Mouse (Mus musculus): ENCODE data around the gene Reck. TPM values are rescaled to one million over a fixed set of nuclear protein-coding genes. Genes with fewer than 3 reads are reported as not detected.

The Reck gene
- total RNA-seq, 2 experiments from 2014 or later, result 5.9 to 6.5 TPM

DNA sequence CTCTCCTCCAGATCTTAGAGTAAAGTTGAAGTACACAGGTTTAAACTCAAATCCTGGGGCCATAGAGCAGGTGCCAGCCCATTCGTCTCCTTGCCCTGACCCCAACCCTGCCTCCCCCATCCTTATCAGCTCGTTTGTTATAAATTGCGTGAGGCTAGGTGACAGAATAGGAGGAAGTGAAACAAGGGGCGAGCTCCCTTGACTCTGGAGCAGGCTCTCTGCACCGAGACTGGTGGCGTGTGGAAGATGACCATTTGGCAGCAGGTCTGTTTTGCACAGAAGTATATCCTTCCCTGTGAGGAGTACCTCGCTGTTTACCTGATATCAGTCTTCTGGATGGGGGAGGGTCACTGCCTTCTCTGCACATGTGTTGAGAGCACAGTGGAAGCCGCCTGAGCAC, 23.9 kb downstream of the Reck start:
- no peak for DNase-seq (ENCODE audit: low spot score in 2 of 2)

DNA sequence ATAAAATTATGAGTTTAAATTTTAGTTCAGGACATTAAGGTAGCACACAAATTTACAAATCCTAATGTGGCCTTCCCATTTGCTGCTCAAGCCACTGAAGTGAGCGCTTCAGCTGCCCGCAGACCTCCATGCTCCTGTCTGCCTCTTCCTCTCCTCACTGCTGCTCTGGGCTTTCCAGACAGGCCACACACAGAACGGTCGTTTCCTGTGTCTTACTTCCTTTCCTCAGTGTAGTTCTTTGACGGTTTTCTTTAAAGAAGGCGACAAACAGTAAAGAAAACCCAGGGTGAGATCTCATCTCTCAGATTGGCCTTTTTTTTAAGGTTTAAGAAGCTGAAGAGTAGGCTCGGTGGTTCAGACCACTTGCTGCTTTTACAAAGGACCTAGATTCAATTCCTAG, 28.4 kb downstream of the Reck start:
- DNase-seq (ENCODE audit: low spot score in 2 of 2), result no peak

DNA sequence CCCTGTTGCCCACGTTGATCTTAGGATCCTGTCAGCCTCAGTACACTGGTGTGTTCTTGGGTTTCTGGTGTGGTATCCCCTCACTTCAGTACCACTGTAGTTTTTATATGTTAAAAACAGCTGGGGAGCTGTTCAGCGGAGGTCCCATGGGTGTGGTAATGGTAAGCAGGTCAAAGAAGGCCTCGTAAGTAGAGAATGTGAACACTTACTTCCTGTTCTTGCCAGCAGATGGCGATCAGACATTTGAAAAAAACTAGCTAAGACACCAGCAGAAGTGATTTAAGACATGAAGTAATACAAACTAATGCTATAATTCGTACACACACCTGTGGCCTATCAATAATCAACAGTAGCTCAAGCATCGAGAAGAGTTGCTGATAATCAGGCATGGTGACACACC, 31.1 kb downstream of the Reck start:
- peak; percentile 35 to 62 for DNase-seq (ENCODE audit: low spot score in 2 of 2)

DNA sequence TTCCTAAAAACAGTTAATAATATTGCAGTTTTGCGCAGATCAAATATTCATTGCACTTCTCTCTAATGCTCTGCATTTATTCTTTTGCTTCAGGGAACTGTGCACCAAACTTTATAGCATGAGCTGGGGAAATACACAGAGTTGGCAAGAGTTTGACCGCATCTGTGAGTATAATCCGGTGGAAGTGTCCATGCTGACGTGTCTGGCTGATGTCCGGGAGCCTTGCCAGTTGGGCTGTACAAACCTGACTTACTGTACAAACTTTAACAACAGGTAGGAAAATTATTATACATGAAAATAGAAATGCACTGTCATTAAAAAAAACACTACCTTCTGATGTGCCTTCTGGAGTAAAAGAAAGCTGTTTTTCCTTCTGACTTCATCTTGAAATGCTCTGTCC, 42.9 kb downstream of the Reck start:
- DNase-seq (ENCODE audit: low spot score in 2 of 2), result no peak

DNA sequence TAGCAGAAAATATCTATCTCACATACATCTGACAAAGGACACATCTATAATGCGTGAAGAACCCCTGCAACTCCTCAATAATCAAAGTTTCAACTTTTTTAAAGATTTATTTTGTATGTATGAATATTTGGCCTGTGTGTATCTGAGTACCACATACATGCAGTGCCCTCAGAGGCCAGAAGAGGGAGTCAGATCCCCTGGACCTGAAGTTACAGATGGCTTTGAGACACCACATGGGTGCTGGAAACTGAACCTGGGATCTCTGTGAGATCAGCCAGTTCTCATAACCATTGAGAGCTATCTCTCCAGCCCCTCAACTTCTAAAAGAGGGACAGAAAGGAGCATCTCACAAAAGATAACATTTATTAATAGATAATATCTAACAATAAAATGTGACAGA, 45.3 kb downstream of the Reck start:
- DNase-seq (ENCODE audit: low spot score in 2 of 2), result no peak

DNA sequence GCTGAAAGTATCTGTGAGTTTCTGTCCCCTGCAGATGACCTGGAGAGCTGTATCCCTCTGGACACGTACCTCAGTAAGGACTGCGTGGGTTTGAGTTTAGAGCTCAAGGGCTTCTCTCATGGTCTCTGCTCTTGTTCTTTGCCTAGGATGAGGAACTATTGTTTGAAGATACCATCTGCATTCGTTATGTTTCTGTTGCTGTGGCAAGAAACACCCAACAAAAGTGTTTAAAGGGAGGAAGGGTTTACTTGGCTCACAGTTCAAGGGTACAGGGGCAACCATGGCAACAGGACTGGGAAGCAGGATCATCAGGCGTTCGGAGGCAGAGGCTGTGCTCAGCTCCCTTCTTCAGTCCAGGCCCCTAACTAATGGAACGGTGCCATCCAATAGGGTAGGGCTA, 49.8 kb downstream of the Reck start:
- DNase-seq (ENCODE audit: low spot score in 2 of 2), result no peak

DNA sequence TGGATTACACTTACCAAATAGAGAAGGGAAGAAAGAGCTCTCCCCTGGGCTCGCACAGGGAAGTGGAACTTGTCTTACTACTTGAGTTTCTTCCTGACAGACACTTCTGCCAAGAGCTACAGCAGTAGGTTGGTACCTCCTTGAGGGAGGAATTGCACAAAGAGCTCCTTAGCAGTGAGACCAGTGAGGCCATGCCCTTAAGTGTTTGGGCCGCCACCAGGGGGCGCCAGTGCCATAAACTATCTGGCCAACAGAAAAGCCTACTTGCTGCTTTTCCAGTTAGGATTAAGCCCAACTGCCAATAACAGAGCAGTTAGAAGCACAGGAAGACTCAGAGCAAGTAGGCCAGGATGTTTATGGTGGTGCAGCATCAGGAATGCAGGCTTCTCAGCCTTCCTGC, 50.4 kb downstream of the Reck start:
- DNase-seq (ENCODE audit: low spot score in 2 of 2), result peak; percentile 65 to 78

DNA sequence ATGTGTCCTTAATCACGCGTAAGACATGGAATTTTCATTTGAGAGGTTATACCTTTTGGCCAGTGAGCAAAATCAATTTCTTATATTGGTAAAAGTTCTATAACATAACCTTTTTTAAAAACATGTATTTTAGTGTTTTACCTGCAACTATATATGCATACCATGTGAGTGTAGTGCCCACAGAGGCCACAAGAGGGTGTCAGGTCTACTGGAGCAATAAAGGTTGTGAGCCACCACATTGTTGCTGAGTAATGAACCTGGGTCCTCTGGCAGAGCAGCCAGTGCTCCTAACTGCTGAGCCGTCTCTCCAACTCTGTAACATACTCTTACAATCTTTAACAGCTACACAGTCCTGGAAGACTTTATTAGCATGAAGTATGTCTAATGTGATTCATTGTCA, 52.5 kb downstream of the Reck start:
- DNase-seq (ENCODE audit: low spot score in 2 of 2), result no peak

DNA sequence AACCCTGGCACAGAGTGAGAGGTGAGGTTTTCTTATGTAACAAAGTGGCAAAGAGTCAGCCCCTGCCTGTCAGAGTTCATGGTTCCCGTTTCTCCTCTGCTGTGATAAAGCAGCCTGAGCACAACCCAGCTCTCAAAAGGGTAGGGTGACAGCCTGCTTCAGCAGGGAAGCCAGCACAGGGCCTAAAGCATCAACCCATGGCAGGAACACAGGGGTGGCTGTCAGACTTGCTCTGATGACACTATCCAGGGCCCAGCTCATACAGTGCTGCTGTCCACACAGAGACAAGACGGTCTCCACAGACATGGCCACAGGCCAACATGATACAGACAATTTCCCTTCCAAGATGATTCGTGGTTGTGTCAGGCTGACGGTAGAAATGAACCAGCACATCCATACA, 56.5 kb downstream of the Reck start:
- no peak for DNase-seq (ENCODE audit: low spot score in 2 of 2)

DNA sequence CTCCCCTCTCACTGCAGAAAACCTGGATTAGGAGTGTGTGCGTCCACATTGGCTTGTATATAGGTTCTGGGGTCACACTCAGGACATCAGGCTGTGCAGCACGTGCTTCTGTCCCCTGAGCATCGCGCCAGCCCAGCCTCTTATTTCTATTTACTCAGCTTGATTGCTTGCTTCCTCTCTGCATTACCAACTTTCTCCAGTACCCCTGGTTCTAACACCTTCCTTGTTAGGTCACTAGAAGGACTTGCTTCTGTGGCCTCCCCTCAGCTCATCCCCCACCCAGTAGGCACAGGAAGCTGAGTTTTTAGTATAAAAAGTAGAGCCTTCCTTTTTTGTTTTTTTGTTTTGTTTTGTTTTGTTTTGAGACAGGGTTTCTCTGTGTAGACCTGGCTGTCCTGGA, 60.9 kb downstream of the Reck start:
- DNase-seq (ENCODE audit: low spot score in 2 of 2), result no peak

DNA sequence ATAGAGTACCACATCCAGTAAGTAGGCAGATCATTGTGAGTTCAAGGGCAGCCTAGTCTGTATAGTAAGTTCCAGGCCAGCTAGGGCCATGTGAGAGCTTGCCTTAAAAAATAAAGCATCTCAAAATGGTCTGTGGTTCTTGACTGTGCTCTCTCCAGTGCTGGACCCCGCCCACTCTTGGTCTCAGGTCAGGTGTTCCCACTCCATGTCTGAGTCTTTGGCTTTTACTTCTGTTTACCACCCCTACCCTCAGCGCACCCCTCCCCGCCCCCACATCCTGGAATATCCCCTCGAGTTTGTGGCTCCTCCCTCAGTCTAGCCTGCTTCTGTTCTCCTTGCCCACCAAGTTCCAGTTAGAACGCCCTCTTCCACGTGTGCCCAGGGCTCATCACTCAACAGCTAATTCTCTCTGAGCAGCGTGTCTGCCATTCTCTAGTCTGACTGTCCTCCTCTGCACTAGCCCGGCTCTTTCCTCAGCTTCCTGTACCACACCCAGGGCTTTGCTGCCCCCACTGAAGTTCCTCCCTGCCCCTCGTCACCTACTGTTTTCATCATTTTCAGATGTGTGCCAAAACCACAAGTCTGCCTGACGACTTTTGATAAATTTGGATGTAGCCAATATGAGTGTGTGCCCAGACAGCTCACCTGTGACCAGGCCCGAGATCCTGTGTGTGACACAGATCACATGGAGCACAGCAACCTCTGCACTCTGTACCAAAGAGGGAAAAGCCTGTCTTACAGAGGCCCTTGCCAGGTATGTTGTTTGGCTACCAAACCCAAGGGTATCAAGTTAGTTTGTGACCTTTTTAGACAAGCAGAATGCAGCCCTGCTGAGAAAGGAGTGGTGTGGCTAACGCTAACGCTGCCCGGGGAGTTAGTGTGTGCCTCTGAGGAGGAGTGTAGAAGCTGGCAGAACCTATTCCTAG, 61.7 kb downstream of the Reck start:
- DNase-seq (ENCODE audit: low spot score in 2 of 2), result no peak

DNA sequence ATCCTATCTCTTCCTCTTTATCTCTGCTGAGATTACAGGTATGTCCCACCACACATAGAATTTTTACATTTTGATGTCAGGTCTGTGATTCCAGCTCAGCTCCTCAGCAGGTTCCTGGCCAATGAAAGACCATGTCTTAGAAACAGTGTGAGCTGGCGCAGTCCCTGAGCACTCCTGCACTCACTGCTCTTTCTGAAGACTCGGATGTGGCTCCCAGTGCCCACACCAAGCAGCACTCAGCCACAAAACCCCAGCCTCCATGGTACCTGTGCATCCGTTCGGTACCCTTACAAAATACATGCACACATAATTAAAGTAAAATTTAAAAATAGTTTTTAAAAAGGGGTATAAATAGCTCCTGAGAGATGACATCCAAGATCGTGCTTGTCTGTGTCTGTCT, 66.0 kb downstream of the Reck start:
- DNase-seq (ENCODE audit: low spot score in 2 of 2), result no peak

DNA sequence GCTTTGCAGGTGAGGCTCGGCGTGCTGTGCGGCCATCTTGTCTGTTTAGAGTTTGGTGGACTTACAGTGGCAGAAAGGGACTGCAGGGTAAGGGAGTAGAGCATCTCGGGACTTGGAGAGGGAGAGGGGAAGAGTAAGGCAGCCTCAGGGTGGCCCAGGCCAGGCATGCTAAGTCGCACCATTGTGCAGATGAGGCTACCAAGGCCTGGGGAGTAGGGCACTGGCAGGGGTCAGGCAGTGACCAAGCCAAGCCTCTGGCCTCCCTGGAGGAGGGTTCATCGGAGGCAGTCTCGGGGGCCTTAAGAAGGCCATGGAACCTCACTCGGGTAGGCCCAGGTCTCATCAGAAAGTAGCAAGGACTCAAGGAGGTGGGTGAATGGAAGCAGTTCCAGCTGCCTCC, 67.1 kb downstream of the Reck start:
- DNase-seq (ENCODE audit: low spot score in 2 of 2), result no peak

DNA sequence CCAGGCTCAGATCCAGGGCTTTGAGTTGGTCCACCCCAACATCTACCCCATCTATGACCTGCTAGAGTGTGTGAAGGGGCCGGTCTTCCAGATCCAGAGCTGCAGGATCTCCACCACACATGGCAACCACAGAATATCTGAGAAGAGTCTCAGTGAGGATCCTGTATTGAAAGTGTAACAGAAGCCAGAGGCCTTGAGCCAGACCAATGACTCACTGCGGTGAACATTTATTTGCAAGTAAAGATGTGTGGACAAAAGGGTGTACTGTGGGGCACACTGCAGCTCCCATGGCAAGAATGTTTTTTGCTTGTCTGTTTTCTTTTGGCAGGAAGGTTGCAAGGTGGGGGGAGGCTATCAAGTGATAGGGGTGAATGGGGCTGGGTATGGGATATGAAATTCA, 72.2 kb downstream of the Reck start:
- no peak for DNase-seq (ENCODE audit: low spot score in 2 of 2)

DNA sequence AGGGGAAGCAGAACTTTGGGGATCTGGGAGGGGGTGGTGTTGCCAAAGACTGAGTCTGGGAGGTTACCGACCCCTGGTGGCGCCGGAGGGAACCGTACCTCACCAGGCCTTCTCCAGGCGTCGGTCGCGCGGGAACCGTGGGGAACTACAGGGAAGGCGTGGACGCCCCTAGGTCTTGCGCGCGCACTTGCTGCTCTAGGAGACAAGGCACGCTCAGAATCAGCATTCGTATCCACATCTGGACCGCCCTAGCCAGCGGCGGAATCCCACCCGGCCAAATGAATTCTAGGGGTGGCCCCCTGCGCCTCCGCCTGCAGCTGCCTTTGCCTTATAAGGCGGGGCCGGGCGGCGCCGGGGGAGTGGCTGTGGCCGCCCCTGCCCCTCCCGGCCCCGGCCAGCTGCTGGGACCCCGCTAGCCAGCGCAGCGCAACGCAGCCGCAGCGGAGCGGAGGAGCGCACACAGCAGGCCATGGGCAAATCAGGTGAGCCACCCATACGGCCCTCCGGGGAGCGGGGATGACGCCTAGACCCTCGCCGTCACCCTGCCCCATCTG, 82.0 kb downstream of the Reck start, which contains the start of gene Glipr2:
TSS of gene Glipr2 (plus strand) at position 110 of the 554 bp plus-strand sequence.
- peak; percentile 62 to 68 for DNase-seq (ENCODE audit: low spot score in 2 of 2)

DNA sequence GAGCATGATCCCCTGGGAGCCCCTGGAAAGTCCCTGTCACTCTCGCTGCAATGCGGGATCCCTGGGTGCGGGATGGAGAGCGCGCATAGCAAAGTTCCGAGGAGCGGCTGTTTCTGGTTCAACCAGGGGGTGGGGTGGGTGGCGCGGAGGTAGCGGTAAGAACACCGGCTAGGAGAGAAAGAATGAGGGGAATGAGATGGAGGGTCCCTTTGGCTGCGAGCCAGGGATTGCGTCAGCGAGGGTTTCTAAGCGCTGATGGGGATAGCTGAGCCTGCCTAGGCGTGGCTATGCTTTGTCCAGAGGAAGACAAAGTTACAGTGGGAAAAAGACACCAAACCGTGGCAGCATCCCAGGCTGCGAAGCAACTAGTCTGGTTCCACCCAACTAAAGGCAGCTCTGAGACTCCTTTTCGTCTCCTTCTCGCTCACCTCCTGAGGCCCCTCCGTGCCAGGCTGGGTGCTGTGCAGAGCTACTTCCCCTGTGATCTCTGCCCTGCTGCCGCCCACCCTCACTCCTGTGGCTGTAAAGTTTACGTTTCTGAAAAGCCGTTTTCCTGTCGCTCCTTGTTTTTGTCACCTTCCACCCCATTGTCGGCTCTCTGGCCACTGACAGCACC, 82.6 kb downstream of the Reck start:
- peak; percentile 20 to 21 for DNase-seq (ENCODE audit: low spot score in 2 of 2)

DNA sequence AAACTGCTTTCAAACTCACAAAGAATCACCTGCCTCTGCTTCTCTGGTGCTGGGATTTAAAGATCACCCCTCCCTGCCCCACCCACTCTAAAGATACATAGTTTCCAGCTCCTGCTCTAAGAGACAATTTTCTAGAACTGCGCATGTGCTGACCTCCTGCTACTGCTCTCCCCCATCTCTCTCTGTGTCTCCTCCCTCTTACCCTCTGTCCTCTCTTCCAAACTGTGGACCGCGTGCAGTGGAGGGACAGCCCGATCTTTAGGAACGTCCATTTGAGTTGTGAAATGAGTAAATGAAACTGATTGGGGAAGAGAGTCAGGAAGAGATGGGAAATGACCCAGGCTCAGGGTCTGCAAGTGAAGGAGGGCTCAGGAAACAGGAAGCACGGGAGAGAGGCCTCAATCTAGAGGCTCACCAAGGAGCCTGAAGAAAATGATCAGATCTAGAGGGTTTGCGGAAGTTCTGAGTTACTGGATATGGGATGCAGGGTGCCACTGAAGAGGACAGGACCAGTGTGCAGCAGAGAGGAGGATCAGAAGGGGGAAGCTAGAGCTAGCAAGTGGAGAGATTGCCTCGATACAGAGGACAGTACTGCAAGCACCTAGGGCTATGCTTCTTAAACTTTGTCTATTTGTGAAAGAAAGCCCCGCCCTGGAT, 84.3 kb downstream of the Reck start:
- no peak for DNase-seq (ENCODE audit: low spot score in 2 of 2)

DNA sequence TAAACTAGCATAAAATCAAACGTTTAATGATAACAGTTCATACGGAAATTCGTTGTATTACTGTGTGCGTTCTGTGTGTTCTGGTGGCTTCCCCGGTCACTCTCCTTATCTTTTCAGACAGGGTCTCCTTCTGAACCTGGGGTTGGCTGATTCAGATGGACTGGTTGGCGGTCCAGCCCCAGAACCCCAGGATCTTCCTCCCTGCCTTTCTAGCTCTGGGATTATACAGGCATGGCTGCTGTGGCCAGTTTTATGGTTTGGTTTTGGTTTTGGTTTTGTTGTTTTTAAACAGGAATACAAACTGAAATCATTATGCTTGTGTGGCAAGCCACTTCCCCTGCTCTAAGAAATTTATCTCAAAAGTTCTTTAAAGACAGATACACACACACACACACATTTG, 84.9 kb downstream of the Reck start:
- DNase-seq (ENCODE audit: low spot score in 2 of 2), result no peak

DNA sequence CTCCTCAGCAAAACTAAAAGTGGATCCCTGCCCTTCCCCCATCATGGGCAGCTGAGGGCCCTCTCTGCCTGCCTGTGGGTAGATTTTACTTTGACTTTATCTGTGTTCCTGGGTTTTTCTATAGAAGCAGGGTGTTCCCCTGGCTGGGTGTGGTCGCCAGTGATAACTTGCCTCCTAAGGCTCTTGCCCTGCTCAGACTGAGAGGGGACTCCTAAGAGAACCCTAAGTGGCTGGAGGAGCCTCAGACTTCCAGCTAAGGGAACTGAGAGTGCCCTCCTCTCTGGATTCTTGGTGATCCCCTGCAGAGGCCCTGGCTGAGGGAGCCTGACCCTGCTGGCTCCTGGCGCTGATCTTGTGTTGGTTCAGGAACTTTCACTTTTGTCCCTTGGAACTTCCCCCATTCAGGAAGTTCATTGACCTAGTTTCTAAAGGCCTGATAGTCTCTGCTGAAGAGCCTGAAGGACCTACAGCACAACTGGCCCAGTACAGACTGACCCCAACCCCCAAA, 89.0 kb downstream of the Reck start:
- DNase-seq (ENCODE audit: low spot score in 2 of 2), result no peak

DNA sequence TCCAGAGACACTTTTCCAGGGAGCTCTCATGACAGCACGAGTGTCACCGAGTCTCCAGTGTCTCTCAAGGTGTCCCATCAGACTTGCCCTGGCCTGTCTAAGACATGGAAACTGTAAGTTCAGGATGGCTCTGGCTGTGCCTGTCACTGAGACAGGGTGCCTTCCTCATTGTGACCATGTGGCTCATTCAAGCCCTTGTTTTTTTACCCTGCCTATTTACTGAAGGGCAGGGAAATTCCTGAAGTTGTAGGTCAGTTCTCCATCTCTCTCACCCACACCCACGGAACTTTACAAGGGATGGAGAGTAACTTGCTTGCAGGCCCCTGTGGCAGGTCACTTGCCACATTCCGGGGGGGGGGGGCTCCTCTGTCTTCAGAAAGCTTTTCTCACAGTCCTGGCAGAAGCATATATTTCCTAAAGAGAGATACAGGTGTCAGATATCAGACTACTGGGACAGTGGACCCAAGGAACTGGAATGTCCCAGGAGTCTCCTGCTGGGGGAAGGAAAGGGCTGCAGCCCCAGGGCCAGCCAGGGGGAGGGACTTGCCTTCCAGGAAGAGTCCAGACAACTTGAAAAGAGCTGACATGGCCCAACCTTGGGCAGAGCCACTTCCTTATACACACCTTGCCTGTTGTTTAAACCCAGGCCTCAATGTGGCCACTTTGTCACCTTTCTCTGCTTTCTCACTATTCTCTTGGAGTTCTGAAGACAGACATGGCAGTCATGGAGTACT, 89.8 kb downstream of the Reck start:
- DNase-seq (ENCODE audit: low spot score in 2 of 2), result no peak
